Mouse (Mus musculus) urinary bladder, postnatal 4 days (tissue): ENCODE measurements at regions not wholly inside any gene's neighbourhood (a gene's known extent, or its start where the extent isn't known, plus 50 kb on each side); places are given as distances from the start of the nearest gene placed in this dataset.
"Not testable (repeated sequence)": the region's sequence is repeated elsewhere in the genome, so short reads cannot be mapped to it uniquely, and the experiment has no call there.

ENCODE experiments used
- DNase-seq, 2 experiments: peaks; one replicate each; pipeline ENCODE4 v3.0.0; 2021 to 2022; ENCODE audit warnings: low spot score in 2 of 2

DNA sequence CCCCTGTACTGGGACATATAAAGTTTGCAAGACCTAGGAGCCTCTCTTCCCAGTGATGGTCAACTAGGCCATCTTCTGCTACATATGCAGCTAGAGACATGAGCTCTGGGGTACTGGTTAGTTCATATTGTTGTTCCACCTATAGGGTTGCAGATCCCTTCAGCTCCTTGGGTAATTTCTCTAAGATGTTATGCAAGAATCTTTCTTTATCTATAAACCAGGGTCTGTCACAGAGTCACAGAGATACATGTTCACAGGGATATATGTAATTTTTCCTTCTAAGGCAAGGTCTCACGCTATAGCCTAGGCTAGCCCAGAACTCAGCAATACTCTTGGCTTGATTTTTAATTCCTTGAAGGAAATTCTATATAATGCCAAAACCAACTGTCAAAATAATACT lies 56.9 kb downstream of the Zfp36l1 start:
- DNase-seq = not testable (repeated sequence)

DNA sequence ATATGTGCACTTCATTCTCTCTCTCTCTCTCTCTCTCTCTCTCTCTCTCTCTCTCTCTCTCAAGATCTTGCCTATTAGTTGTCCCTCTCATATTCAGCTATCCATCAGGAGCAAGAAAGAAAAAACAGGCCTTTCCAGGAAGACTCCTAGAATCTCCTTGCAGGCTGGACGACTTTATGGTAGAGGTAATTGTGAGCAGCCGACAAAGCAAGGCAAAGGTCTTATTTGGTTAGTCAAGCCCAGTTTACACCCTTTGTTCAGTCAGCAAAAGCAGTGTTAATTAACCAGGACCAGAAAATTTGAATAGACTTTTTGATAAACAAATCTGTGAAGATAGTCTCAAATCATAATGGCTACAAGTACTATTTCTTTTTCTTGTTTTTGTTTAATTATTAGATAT lies 57.4 kb downstream of the Zfp36l1 start:
- DNase-seq = no peak

DNA sequence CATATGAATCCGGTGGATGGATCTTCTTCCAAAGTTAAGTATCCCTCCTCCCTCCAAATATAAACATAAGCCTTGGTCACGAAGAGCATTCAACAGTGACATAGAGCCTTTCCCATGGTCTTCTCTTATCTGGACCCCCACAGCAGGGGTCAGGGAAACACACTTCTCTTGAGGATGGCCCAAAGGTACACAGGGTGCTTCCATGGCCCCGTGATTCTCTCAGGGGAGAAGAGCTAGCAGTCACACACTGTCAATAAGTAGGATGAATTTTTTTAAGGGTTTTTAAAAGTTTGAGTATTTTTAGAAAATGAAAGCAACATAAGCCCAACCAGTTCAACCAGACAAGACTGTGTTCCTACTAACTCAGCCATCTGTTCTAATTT lies 58.2 kb downstream of the Zfp36l1 start:
- no peak for DNase-seq

DNA sequence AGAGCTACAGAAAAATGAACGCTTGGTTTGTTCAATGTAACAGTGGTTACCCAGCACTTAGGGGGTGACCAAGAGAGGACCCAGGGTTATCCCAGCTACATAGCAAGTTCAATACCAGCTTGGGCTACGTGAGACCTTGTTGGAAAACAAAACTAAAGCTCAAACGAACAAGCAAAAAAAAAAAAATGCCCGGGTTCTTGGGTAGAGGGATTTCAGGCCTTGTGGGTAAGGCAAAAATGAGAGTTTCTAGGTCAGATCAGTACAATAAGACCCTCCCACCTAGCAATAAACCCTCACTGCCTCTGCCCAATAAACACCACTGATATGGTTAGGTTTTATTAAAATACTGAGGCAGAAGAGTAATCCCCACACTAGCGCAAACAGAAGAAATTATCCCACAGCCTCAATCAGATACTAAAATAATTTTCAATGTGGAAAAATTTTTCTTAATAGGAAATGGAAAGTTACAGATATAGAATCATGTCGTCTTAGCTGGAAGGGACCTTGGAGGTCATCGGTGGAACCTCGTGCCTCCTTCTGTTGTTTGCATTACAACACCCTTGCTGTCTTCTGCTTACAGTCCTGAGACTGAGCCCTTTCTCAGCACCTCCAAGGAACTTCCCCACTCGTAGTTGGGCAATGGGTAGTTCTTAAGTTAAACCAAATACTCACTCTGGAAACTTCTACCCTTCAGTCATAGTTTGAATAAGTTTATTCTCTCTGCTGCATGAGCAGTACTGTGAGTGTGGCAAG lies 58.7 kb downstream of the Zfp36l1 start:
- DNase-seq = no peak

DNA sequence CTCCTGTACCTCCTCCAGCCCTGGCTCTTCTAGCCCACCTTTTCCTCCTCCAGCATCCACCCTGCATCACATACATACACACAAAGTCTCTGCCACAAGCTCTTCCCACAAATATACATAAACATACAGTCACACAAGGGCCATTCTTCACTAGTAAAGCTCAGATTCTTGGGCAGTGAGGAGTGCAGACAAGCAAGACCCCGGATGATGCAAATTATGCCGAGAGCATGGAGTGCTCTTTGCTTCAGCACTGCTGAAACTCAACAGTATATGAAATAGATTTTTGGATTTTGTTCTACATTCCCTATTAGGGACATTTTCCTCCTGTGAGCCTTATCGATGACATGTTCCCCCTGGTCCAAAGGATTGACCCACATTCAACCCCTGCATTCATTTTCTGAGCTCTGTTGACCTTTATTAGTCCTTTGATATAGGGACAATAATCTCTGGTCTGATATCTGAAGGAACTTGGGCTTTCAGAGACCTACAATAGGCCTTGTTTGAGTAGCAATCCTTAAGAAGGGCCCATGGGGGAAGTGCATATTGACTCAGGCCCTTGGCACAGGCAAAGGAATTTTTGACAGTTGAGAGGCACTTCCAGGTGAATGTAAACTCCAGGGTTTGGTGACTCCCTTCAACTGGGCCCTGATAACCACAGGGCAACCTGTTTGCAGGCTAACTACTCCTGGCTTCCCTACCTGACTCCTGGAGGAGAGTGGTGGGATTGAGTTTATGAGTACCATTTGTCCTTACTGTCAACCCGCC lies 64.4 kb downstream of the Zfp36l1 start:
- DNase-seq = no peak

DNA sequence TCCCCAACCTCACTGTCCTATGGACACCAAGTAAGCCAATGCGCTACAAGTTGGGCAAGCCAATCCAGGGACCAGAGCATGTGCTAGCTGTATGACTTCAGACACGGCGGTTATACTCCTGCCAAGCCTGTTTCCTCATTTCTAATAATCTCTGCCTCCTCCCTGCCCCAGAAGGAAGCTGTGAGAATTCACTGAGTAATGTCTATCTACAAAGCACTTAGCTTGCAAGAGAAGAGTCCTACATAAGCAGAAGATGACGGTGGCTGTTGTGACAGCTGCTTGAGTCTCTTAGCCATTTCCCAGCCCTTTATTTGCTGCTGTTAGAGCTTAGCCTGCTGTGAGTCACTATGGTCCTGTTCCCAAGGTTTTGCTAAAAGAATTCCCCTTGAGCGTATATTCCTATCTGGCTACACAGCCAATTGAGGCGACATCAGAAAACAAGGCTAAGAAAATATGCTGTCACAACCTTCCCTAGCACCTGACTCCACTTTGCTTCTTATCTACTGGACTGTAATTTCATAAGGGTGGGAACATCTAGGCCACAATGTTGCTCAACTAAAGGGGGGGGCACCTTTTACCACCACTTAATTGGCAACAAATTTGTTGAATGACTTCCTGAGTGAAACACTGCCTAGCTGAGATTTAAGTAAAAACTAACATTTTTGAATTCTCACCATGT lies 66.0 kb downstream of the Zfp36l1 start:
- no peak for DNase-seq

DNA sequence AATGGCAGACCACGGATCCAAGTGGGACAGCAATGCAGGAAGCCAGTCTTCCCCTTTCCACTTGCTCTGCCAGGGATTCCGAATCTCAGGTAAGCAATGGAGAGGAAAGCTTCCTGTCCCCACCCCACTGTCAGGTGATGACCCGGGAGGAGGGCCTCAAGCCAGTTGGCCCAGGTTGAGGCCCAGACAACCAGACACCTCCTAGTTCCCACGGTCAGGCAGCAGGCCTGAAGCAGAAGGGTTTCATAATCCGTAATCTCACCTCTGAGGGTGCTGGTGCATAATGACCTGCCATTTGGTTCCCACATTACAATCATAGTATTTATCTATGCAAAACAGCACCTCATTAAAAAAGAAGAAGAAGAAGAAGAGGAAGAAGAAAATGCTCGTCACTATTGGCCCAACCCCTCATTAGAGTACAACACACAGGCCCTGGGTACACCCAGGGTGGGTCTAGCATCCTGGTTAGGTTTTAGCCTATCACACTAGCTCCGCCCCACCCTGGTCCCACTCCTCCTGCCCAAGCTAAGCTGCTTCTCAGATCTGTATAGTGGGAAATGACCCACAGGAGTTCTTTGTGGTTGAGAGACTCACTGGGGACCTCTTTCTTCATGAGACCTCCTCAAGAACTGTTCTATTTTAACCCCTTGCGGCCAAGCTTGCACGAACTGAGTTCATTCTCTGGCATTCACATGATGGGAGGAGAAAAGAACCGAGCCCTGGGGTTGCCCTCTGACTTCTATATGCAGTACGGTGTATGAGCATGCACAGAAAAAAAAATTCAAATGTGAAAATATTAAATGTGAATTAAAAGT lies 71.1 kb downstream of the Zfp36l1 start:
- DNase-seq = no peak

DNA sequence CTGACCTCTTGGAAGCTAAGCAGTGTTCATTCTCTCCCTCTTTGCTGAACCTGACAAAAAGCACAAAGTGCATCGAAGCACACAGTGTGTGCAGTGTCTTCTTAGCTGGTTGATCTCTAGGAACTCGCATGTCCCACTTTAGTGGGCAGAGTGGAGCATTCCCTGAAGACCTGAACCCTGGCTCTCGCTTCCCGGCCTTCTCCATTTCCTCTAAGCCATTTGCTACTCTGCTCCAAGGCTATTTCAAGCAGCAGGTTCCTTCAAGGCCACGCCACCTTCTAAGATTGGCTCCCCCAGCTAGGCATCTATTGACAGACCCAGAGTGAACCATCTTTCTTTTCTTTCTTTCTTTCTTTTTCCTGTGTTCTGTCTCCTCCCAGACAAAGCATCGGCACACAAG lies 71.8 kb downstream of the Zfp36l1 start:
- no peak for DNase-seq

DNA sequence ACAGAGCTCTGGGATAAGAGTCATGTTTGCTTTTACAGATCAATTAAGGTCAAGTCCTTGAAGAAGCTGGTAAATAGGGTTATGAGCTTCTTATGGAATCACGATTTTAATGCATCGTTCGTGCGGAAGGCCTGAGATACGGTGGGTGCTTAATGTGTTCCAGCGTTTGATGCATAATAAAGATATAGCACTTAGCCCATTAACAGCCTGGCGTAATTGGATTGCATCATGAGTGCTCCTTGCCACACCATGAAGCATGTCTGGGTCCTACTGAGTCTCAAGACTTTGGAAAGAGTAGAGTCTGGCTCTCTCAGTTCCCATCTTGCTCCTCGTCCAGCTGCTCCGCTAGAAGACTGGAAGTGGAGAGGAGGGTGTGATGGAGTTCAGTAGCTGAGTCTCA lies 72.6 kb downstream of the Zfp36l1 start:
- no peak for DNase-seq

DNA sequence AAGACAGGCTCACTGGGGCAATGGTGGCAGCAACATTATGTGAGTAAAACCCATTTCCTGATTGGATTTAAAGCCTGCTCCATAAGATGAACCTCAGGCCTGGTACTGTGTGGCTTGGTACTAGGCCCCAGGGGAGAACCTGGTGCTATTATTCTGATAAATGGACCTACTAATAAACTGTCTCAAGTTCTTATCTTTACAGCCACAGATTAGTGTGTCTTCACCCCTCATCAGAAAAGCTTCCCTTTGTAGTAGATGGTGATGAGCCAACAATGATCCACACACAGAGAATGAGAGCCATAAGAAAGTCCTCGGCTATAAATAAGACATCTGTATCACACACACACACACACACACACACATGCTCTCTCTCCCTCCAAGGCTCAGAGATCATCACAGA lies 73.7 kb downstream of the Zfp36l1 start:
- no peak for DNase-seq

DNA sequence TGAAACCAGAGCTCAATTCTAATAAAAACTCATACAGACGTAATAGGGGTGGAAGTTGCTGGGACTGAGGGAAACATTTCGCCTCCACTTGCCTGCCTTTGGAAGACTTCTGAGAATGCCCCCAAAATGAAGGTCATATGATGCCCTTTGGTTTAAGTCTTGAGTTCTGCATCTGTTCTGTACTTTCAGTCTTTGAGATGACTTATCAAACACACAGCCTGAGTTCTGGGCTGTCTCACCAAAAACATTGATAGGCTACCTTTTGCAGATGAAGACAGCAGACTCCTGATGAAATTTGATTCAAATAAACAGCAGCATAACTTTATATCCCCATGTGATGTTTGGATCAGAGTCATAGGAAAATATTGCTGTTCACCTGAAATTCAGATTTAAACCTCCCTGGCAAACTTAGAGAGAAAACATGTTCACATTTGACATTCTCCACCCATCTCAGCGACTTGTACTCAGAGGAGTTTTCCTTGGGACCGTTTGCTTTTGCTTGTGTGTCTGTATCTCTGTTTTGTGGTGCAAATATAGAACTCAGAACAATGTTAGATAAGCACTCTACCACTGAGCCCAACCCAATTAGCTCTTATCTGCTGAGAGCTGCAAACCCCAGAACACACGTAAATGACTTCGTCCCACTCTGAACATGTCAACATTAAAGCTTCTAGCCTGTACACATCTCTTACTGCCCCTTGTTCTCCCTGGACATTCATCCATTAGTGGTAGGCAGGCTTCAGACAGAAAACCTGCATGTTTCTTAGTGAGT lies 77.1 kb downstream of the Zfp36l1 start:
- DNase-seq = no peak

DNA sequence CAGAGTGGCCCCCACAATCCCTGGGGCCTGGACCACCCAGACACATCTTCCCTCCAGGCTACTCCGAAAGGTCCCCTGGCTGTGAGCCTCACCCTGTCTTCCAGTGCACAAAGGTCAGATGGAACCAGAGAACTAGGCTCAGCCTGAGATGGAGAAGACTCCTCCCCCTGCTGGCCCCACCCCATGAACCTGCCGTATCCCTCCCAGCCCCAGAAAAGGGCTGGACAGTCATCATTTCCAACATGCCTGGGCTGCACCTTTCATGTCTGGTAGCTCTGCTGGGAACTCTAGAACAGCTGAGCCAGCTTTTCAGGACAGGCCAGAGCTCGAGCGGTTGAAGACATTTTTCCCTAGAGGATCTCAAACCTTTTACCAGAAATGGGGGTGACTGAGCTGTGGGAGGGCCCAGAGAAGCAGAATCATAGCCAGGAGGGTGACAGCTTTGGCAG lies 77.8 kb downstream of the Zfp36l1 start:
- DNase-seq = no peak

DNA sequence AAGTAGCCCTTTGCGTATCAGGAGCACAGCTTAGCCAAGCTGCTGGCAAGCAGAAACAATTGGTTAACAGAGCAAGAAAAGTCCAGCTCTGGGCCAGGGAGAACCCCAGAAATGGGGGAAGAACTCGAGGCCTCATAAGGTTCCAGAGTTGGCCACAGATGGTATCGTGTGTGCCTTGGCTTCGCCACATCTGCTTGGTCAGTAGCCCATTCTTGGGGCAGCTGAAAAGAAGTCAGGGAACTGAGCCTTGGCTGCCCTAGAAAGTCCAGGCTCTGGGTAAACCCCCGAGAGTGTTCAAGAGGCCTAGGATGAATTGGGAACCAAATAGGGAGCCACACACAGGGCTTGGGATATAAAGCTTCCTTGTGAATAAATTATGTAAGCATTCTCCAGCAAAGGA lies 78.7 kb downstream of the Zfp36l1 start:
- no peak for DNase-seq

DNA sequence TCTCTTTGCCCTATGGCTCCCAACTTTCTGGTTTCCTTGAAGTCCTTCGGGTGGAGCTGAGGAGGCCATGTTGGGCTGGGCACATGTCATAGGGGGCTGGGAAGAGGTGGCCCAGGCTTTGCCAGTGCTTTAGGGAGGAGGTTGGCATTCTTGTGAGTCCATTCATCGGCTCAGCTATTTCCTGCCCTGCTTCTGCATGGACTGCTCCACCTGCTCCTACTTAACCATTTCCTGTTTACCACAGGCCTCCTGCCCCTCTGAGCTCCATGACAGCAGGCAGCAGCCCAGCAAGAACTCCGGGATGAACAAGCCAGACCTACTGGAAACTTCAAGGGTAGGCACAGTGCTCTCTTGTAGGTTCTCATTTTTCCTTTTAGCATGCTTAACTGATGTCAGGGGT lies 80.3 kb downstream of the Zfp36l1 start:
- no peak for DNase-seq

DNA sequence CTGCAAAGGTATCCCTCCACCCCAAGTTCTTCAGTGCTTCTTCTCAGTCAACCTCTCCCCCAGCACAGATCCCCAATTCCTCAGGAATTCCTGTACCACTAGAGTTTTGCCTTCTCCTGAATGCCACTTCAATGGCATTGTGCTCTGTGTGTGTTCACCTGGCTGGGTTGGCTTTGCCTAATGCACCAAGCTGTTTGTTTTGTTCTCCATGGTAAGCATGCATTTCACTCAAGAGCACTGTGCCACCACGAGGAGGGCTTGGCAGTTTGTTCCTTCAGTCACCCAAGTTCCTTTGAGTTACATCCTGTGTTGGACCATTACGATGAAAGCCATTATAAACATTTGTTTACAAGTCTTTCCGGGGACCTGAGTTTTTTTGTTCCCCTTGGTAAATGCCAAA lies 84.5 kb downstream of the Zfp36l1 start:
- DNase-seq = no peak

DNA sequence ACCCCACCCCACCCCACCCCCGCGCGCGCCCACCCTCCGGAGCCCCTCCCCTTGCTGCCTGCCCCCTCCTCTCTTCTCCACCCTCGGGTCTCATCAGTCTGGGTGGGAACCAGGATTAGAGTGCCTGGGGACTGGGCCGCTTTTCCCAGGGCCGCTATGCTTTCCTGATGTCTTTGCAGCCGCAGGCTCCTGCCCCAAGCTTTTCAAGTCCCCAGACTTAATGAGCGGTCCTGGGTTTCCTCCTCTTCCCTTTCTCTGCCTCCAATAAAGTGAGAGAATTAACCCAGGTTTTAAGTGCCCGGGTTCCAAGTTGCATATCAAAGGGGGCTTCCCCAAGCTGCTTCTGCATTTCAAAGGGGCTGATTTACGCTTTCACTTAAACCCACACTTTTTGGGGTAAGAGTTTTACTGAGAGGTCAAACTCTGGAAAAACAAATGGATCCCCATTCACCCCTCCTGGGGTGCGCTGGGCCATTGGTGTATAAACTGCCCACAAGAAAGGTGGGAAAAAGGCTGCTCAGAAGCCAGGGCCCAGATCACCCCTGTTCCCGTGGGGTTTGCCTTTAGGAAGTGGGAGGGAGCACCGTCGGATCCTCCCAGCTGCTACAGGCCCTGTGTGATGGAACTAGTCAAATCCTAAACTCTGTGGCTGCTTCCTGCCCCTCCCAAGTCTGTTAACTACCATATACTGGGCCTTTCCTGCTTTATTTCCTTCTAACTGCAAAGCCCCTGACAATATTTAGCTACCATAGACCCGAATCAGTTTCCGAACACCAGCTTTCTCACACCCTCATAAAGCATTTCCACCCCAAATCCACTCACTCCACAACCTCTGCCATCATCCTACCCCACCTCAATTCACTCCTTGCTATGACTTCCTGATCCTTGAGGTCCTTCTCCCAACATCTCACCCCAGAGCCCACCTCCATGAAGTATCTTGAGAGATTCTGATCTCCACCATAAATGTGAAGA lies 89.4 kb downstream of the Zfp36l1 start:
- no peak for DNase-seq

DNA sequence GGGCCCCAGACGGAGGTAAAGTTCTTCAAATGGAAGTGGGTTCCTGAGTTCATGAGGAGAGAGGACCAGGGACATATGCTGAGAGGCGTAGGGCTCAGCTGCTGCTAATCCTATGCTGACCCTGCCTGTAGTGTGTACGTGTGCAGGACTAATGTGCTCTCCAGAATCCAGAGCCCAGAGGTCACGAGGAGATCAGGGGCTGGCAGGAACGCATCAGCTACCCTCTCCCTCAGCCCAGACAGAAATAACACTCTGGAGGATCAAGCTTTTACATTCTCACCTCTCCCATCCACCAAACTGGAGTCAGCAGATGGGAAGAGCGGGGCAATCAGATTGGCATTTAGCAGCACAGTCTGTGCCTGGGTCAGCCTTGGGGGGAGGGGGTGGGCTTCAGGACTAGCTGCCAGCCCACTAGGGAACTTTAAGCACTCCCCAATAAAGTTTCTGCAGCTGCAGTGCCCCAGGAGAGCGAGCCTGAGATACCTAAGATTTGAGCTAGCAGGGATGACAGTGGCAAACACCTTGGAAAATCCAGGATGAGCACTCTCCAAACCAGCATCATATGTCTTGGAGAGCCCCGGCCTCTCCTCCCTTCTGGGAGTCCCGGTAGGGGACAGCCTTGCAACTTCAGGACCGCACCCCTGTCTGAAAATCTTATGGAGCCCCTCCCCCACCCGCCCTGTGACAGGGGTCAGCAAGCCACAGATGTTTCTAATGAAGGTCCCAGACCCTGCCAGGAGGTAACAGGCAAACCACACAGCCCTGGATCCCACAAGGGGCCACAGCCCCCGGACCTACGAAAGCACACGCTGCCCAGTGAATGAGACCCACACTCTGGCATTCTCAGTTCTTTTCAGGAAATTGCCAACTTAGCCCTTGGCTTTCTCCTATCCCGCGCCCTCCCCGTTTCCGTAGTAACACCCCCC lies 90.4 kb downstream of the Zfp36l1 start:
- DNase-seq = no peak

DNA sequence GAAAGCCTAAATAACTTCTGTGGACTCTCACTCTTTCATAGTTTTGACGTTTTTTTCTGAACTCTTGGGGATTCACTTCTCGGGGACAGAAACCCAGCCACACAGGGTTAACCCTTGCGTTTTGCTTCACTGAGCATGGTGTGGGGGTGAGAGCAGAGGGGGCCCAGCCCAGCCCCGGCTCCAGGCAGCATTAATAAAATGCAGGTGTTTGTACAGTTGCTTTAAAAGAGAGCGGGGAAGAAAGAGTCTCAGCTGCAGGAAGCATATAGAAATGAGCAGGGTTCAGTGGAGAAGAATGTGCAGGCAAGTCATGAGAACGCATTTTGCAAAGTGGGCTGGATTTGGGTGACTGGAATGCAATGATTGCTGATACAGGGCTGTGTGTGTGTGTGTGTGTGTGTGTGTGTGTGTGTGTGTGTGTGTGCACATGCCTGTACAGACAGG lies 91.8 kb downstream of the Zfp36l1 start:
- no peak for DNase-seq

DNA sequence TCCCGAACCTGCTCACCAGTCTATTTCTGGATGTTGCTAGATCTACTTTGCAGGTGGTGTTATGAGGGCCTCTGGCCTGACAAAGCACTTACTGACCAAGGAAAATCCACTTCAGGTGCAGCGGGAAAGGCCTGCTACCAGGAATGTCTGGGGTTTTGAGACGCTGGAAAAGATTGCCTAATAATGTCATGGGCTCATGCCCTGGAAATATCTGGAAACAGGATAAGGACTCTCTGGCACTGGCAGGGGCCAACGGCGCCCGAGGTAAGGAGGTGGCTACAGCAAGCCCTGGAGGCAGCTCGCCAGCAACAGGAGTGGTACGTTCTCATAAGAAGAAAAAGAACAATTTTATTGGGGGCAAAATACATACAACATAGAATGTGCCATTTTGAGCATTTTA lies 94.7 kb downstream of the Zfp36l1 start:
- DNase-seq = no peak
